Mouse (Mus musculus) liver, embryonic 14.5 days (tissue): ENCODE results near the gene Ubiad1. TPM values are rescaled to one million over a fixed set of nuclear protein-coding genes. Genes with fewer than 3 reads are reported as not detected.

Experiments
- ATAC-seq: fragments of 200-750 bp; cut with Nextera tagmentation; 2 replicates; pipeline ENCODE4 v1.8.0; 2017; ENCODE audit warnings: moderate number of reproducible peaks, mild to moderate bottlenecking, moderate library complexity; ENCODE audit not compliant: insufficient read depth
- DNase-seq, 3 experiments: peaks; one replicate each; pipeline ENCODE4 v3.0.0-alpha.2; 2012 to 2013; ENCODE audit warnings: low read depth in 3 of 3, low spot score in 3 of 3
- H3K27ac ChIP-seq: fragments of 300-500 bp; sonication (generic); 2 replicates; pipeline ENCODE4 v1.5.1; 2014; ENCODE audit warnings: moderate library complexity, mild to moderate bottlenecking, control low read depth, inconsistent platforms
- H3K27me3 ChIP-seq: fragments of 300-500 bp; sonication (generic); 2 replicates; pipeline ENCODE4 v1.6.1; 2014; ENCODE audit warnings: mild to moderate bottlenecking, low read length, moderate library complexity; ENCODE audit not compliant: control insufficient read depth, insufficient read depth
- H3K36me3 ChIP-seq: fragments of 300-500 bp; sonication (generic); replicated peaks from 2 replicates; pipeline ENCODE4 v1.6.1; 2014; ENCODE audit warnings: low read depth; ENCODE audit not compliant: control insufficient read depth, insufficient read depth
- H3K4me1 ChIP-seq, 2 experiments: fragments of 200-500 bp in 1 of 2; fragments of 300-500 bp in 1 of 2; sonication (generic) in 1 of 2; replicated peaks; 2 replicates each; pipeline ENCODE4 v1.6.1; 2012 to 2014; ENCODE audit warnings: antibody characterized with exemption in 1 of 2, inconsistent platforms in 1 of 2, low read length in 1 of 2; ENCODE audit not compliant: control insufficient read depth in 2 of 2, insufficient read depth in 2 of 2
- H3K4me2 ChIP-seq: fragments of 300-500 bp; sonication (generic); 2 replicates; pipeline ENCODE4 v1.6.1; 2014; ENCODE audit warnings: low read depth, mild to moderate bottlenecking, control low read depth, moderate library complexity
- H3K4me3 ChIP-seq, 2 experiments: fragments of 200-500 bp in 1 of 2; fragments of 300-500 bp in 1 of 2; sonication (generic) in 1 of 2; 2 replicates each; pipeline ENCODE4 v1.5.1; 2012 to 2014; ENCODE audit warnings: low read depth in 2 of 2, low read length in 2 of 2, mild to moderate bottlenecking in 2 of 2, control low read depth in 1 of 2, inconsistent platforms in 1 of 2, moderate library complexity in 1 of 2; ENCODE audit not compliant: insufficient read depth in 1 of 2
- H3K9ac ChIP-seq: fragments of 300-500 bp; sonication (generic); replicated peaks from 2 replicates; pipeline ENCODE4 v1.6.1; 2014; ENCODE audit warnings: mild to moderate bottlenecking, control low read depth, moderate library complexity
- H3K9me3 ChIP-seq: fragments of 300-500 bp; sonication (generic); 2 replicates; pipeline ENCODE4 v1.6.1; 2016; ENCODE audit warnings: low read length, mixed read lengths; ENCODE audit not compliant: control insufficient read depth
- CTCF ChIP-seq: IDR thresholded peaks from 2 replicates; pipeline ENCODE4 v1.5.1; 2016; ENCODE audit warnings: antibody characterized with exemption, low read depth, control low read depth
- EP300 ChIP-seq: IDR thresholded peaks from 2 replicates; pipeline ENCODE4 v1.6.1; 2016; ENCODE audit warnings: antibody characterized with exemption, low read depth
- WGBS: fragments of 180-500 bp; shearing (Covaris S2); extraction: QIAGEN DNeasy Blood & Tissue Kit; methylation state at CpG from one replicate; pipeline ENCODE4 v1.1.7; 2014; ENCODE audit not compliant: insufficient replicate concordance; 5-methylcytosine and 5-hydroxymethylcytosine counted together
- polyA plus RNA-seq, 2 experiments: library from polyadenylated mRNA; depleted of rRNA in 1 of 2; stranded (reverse) in 1 of 2; unstranded in 1 of 2; fragments of >200 nt; fragmentation: Nextera tagmentation in 1 of 2; extraction: Ambion mirVana in 1 of 2; gene quantifications; 2 replicates each; pipeline versions ENCODE4 v1.2.1 to v1.2.3; 2012 to 2014

Ubiad1 gene
- polyA plus RNA-seq, 2 experiments, result 6.0 to 7.3 TPM

GRCm38 (mm10) chr4:148397113-148397512, 47.5 kb downstream of the Ubiad1 start:
- Histone ChIP-seq H3K27ac (no peak overlapping the region), H3K4me2 (no peak overlapping the region), H3K27me3 (no peaks in the 10 kb centered on the region), H3K36me3 (no peaks in the 10 kb centered on the region), H3K9me3 (no peaks in the 10 kb centered on the region), H3K4me3 (no peak overlapping the region), H3K4me1 (no peaks in the 10 kb centered on the region), H3K9ac (no peak overlapping the region)
- 71% methylated on average over 4 of the region's 4 CpGs for WGBS
- DNase-seq (no peak), ATAC-seq (no peak)
- TF ChIP-seq EP300 (no peak), CTCF (no peak)

- Histone ChIP-seq H3K4me3 (no peak overlapping the region), H3K4me2 (no peak overlapping the region), H3K9ac (no peak overlapping the region), H3K36me3 (no peaks in the 10 kb centered on the region), H3K27ac (no peak overlapping the region), H3K4me1 (no peaks in the 10 kb centered on the region), H3K9me3 (no peaks in the 10 kb centered on the region), H3K27me3 (no peaks in the 10 kb centered on the region)
- TF ChIP-seq CTCF (no peak), EP300 (no peak)
- ATAC-seq (no peak), DNase-seq (no peak)
- WGBS, result 60% methylated on average over 6 of the region's 6 CpGs
Measured at GRCm38 (mm10) chr4:148395875-148396274, 48.7 kb downstream of the Ubiad1 start.

- Histone ChIP-seq H3K27ac (no peak overlapping the region), H3K4me3 (no peak overlapping the region), H3K9me3 (no peaks in the 10 kb centered on the region), H3K4me2 (no peak overlapping the region), H3K27me3 (no peaks in the 10 kb centered on the region), H3K4me1 (no peaks in the 10 kb centered on the region), H3K9ac (no peak overlapping the region), H3K36me3 (no peaks in the 10 kb centered on the region)
- TF ChIP-seq CTCF (no peak), EP300 (no peak)
- DNase-seq (no peak), ATAC-seq (no peak)
- 56% methylated on average over 7 of the region's 7 CpGs for WGBS
Measured at GRCm38 (mm10) chr4:148395198-148395597, 49.4 kb downstream of the Ubiad1 start.

GRCm38 (mm10) chr4:148391714-148392310, 52.8 kb downstream of the Ubiad1 start:
- H3K9me3 ChIP-seq, result no peaks in the 10 kb centered on the region
- ATAC-seq (no peak), DNase-seq (no peak)
- no peaks in the 10 kb centered on the region for H3K27me3 ChIP-seq
- no peak for TF ChIP-seq CTCF
- no peak for TF ChIP-seq EP300
- WGBS, result 59% methylated on average over 21 of the region's 21 CpGs
- H3K9ac ChIP-seq, result no peak overlapping the region
- no peaks in the 10 kb centered on the region for H3K4me1 ChIP-seq
- H3K27ac ChIP-seq, result no peak overlapping the region
- H3K4me2 ChIP-seq, result no peak overlapping the region
- H3K4me3 ChIP-seq, result no peak overlapping the region
- H3K36me3 ChIP-seq, result no peaks in the 10 kb centered on the region

GRCm38 (mm10) chr4:148389635-148390034, 54.9 kb downstream of the Ubiad1 start:
- ATAC-seq (no peak), DNase-seq (no peak)
- Histone ChIP-seq H3K27ac (no peak overlapping the region), H3K4me2 (no peak overlapping the region), H3K27me3 (no peaks in the 10 kb centered on the region), H3K36me3 (no peaks in the 10 kb centered on the region), H3K9ac (no peak overlapping the region), H3K4me3 (no peak overlapping the region), H3K4me1 (no peaks in the 10 kb centered on the region), H3K9me3 (no peaks in the 10 kb centered on the region)
- WGBS, result 43% methylated on average over 7 of the region's 7 CpGs
- TF ChIP-seq EP300 (no peak), CTCF (no peak)
